Mouse (Mus musculus) frontal cortex, postnatal 36 days (tissue): ENCODE data around the gene Vax1.

Experiments used
- DNase-seq, 2 experiments: peaks; one replicate each; pipeline ENCODE4 v3.0.0; 2022; ENCODE audit warnings: low spot score in 2 of 2

Gene Vax1

DNA sequence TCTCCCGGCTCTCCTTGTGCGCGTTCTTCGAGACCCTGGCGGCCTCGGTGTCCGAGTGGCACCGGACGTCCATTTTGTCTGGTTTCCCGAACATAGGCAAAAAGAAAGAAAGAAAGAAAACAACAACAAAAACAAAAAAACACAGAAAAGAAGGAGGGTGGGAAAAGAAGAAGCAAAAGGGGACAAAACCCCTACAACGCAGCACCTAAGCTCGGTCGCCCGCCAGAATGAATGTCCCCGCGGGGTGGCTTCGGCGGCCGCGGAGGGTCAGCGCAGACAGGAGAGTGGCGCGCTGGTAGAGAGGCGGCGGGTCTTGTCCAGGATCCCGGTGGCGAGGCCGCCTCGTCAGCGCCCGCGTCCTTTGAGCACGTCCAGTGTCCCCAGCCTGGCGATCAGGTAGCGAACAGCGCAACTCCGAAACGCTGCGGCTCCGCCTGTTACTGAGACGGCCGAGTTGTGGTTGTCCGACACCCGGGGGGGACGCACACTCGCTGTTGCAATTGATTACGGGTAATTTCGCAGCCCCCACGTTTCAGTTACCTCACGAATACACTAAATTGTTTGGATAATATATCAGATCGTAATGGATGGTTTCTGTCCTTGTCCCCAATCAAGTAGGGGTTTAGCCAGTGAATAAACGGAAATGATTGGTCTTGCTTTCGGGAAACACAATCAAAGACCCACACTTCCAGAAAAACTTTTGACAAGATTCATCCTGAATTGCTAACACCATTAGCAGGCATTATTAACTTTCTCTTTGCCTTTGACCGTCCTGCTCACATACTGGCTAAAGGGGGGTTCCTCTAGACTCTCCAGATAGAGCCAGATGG, at the start of gene Vax1:
Gene Vax1 (minus strand): TSS at position 121 of the 830 bp plus-strand sequence.
- DNase-seq: no peak

DNA sequence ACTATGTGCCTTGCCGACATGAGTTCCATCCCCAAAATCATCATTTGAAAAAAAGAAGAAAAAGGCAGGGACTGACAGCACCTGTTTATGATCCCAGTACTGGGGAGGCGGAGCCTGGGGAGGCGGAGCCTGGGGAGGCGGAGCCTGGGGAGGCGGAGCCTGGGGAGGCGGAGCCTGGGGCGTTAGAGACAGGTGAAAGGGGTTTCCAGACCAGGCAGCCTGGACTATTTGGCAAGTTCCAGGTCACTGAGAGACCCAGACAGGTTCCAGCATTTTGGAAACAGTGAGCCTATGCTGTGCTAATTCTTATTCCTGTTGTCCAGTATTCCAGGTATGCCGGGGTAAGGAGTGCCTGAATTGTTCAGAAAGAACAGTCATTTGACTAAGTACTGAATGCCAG, 49.1 kb upstream of the Vax1 start, which contains the start of gene Kcnk18:
Gene Kcnk18 (plus strand): TSS at position 224 of the 400 bp plus-strand sequence.
- DNase-seq: no peak

GRCm38 (mm10) chr19:59216891-59217290, 47.0 kb upstream of the Vax1 start:
- no peak for DNase-seq

- DNase-seq: no peak
Observed at GRCm38 (mm10) chr19:59208986-59209385, 39.1 kb upstream of the Vax1 start.

DNA sequence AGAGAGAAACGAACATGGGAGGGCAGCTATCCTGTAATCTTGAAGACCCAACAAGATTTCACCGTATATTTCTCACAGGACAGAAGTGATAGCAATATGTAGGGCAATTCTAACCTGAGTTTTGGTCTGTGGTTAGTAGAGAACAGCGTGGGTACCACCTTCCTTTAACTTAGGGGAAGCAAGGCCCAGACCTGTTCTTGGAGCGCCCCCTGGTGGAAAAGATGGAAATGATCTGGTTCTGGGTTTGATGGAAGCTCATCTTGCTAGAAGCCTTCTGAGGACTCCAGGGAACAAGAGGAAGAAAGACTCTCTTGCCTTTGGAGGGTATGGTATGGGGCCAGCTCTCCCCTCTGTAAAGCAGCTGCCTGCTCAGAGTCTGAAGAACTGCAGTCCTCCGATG, 38.6 kb upstream of the Vax1 start:
- peak; percentile 80 to 87 for DNase-seq

GRCm38 (mm10) chr19:59198161-59198560, 28.3 kb upstream of the Vax1 start:
- no peak for DNase-seq

GRCm38 (mm10) chr19:59196111-59196666, 26.3 kb upstream of the Vax1 start:
- peak; percentile 23 to 54 for DNase-seq

GRCm38 (mm10) chr19:59195181-59195770, 25.4 kb upstream of the Vax1 start:
- no peak for DNase-seq

- DNase-seq: no peak
Observed at GRCm38 (mm10) chr19:59193986-59194820, 24.3 kb upstream of the Vax1 start.

DNA sequence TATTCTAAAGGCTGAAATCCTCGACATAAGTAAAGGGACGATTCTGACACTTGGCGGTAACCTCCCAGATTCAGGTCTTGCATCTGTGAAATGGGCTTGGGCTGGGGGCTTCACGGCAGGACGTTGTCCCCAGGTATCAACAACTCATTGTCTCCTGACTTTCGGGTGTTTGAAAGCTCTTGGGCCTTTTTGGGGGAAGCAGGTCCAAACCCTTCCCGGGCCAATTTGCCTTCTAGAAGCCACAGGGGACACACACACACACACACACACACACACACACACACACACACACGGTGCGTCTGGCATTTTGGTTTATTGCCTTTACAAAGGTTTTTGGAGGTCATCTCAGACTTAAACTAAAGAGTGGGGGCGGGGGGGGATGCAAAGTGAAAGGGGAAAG, 23.6 kb upstream of the Vax1 start:
- DNase-seq: no peak

DNA sequence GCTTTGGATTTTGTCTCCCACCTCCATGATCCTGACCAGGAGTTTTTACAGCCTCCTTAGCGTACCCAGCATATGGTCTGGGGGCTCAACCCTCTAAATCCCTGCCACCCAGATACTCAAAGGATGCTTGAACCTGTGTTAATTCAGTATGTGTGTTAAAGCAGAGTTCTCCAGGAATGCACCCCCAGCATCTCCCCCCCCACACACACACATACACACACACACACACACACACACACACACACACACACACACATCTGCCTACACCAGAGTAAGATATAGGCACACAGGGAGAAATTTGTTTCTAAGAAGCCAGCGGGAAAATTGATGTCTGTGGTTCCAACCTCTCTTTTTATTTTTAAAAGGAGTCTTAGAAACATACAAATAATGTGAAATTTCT, 22.6 kb upstream of the Vax1 start:
- DNase-seq: no peak

DNA sequence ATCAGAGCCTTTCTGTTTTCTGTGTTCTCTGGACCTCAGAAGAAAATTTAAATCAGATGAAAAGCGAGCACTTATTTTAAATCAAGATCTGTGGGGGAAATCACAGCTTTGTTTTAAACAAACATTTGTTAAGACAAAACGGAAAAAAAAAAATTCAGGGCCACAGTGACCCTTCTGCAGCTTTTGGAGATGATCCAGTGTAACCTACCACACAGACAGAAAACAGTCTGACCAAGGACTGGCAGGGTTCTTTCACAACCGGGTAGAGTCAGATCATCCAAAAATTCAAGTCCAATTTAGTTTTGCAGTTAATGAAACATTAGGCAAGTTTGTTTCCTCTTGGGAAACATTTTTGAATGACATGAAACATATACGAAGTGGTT, 21.3 kb upstream of the Vax1 start:
- no peak for DNase-seq

- DNase-seq: no peak
Observed at GRCm38 (mm10) chr19:59190431-59191122, 20.7 kb upstream of the Vax1 start.

DNA sequence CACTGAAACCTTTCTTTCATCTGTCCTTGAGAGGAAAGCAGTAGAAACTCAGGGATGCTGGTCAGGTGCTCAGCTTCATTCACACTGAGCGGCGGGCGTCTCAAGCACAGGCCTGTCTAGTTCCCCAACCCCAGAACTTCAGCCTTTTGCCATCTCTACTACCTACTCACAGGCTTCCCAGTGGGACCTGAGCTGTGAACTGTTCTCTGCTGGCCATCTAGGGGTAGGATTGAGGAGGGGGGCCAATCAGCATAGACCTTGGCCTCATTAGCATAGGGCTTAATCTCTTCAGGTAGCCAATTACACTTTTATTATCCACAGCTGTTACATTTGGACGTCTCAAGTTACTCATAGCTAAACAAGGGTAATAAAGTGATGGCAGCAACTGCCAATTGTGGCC, 19.1 kb upstream of the Vax1 start:
- DNase-seq: no peak

- no peak for DNase-seq
Observed at GRCm38 (mm10) chr19:59184000-59184399, 14.1 kb upstream of the Vax1 start.

DNA sequence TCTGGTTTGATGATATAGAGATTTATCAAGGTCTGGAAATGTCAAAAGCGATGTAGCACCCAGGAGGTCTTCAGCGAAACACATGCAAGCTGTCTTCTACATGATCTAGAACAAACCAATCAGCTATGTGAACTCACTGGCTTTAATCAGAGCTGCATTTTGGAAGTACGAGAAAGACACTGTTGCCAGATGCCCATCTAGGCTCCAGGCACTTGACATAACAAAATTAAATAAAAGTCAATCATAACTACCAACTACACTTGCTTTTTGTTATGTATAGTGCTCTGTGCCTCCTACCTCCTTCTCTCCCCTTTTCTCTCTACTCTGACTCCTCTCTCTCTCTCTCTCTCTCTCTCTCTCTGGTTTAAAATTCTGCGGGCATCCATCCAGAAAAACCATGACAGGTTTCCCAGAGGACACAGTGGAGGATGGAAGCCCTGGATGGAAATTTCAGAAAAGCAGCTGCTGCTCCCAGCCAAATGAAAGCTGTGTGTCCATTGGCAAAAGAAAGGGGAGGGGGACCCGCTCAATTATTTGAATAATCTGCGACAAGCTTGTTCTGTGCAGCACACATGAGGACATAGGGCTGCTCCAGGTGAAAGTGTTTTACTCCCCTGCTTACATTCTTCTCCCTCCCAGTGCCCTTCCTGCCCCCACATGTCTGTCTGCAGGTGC, 3.6 kb upstream of the Vax1 start:
- no peak for DNase-seq

GRCm38 (mm10) chr19:59172781-59173180, 2.9 kb upstream of the Vax1 start:
- DNase-seq: no peak

- DNase-seq: no peak
Observed at GRCm38 (mm10) chr19:59171871-59172245, 2.0 kb upstream of the Vax1 start.

DNA sequence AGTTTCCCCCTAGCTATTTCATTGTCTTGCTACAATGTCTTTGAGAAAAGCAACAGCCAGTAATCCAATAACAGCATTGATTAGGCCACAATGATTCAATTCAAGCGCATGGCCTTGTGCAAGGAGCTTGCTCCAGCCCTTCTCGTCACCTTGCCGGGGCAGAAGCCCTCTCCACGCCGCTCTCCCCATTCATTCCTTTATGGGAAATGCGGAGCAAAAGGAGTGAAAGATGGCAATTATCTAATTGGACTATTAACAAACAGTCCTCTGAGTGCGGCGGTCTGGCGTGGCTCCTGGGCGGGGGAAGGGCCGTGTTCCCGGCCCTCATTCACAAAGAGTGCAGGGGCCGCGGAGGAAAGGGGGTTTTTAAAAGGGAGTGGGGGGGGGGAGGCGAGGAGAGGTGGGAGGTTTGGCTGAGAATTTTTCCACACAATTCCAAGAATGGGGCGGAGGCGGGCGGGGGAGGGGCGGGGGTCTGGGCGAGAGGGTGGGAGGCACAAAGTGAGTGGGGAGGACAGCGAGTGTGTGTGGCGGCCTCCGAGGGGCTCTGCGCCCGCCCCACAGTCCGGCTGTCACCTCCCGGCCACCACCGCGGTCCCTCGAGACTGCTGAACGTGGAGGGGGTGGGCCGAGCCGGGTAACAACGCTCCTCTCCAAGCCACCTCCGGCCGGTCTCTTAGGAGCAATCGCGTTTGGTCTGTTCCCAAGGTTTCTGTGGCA, 1.5 kb upstream of the Vax1 start:
- no peak for DNase-seq

GRCm38 (mm10) chr19:59170766-59171095, 875 bp upstream of the Vax1 start:
- no peak for DNase-seq
